Mouse (Mus musculus) activated CD4-positive, CD25-positive, alpha-beta regulatory T cell, adult 4 months (primary cell): Measurements from ENCODE around the gene Tcfl5. TPM values are rescaled to one million over a fixed set of nuclear protein-coding genes. Genes with fewer than 3 reads are reported as not detected.
A peak's percentile ranks its signal among the peaks of the same experiment; 100 is the strongest.

Experiments
- ATAC-seq: one replicate; pipeline ENCODE4 v1.8.0; 2017
- polyA plus RNA-seq, 2 experiments: library from polyadenylated mRNA; unstranded; fragments of 100-300 nt; shearing (Covaris generic); gene quantifications; one replicate each; pipeline ENCODE4 v1.2.1; 2017

Tcfl5 gene
- polyA plus RNA-seq = not detected

GRCm38 (mm10) chr2:180642555-180643260 lies at the start of gene Tcfl5:
Gene Tcfl5, minus strand, starts transcription at chr2:180642708.
- no peak for ATAC-seq

DNA sequence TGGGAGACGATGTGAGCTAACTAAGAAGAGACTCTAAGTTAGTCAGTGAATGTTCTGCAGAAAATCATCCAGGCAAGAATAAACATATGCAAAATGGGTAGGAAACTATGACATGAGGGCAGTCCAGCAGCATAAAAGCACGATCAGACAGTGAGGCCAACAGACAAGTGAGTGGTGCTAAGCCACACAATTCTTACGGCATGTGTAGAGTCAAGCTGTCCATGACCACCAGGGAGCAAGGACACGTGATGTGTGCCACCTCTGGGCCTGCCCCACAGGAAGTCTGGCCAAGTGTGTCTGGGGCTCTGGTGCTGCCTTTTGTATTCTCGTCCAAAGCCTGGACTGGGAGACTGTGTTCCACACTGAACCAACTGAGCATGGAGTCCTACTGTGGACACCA lies 47.3 kb upstream of the Tcfl5 start:
- ATAC-seq = no peak

GRCm38 (mm10) chr2:180684031-180684430 lies 41.5 kb upstream of the Tcfl5 start:
- ATAC-seq = no peak

DNA sequence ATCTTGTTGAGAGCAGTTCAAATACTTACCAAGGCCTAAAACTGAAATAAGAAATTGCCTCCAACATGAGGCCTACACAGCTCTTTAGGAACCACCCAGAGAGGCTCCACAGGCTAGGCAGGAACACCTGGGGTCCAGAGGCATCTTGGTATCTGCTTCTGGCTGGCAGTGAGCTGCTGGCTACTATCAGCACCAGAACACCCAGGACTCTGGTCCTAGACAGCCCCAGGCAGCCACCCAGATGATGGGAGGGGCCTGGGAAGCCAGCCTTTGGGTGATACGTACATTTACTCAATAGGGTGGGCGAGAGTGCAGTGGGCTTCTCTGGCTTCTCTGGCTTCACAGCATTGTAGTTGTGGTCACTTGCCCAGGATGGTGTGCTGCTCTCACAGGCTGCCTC lies 41.0 kb upstream of the Tcfl5 start:
- ATAC-seq = no peak

GRCm38 (mm10) chr2:180681225-180681624 lies 38.7 kb upstream of the Tcfl5 start:
- ATAC-seq = no peak

GRCm38 (mm10) chr2:180678609-180679140 lies 36.2 kb upstream of the Tcfl5 start:
- peak; percentile 80 for ATAC-seq

- no peak for ATAC-seq
These were observed 34.2 kb upstream of the Tcfl5 start for GRCm38 (mm10) chr2:180676706-180677105.

DNA sequence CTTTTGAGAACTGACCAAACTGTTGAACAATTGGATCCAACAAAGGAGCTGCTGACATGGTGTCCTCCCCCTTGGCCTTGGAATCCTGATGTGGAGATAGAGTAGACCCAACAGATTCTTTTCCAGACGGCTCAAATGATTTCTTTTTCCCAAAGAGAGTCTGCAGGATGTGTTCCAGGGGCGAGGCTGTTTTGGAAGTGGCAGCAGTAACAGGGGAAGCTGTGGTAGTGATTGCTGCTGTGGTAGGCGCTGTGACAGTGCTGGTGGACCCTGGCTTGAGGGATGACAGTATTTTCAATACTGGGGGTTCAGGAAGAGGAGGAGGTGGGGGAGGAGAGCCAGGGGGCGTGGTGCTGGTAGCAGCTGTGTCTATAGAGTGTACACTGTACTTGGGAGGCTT lies 19.5 kb upstream of the Tcfl5 start:
- ATAC-seq = no peak

DNA sequence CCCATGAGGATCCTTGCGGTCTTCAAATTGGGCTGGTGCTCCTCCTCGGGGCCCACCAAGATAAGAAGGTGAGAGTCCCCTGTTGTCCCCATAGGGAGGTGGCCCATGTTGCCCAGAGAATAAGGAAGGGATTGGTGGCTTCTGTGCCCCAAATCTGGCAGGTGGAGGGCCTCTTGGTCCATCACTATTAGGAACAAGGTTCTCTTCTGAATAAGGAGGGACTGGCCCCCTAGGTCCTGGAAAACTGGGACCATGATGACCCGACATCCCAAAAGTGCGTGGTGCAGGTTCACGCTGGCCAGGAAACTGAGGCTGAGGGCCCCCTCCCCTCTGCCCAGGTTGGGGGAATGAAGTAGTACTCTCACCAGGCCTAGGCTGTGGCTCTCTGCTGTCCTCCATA lies 18.0 kb upstream of the Tcfl5 start:
- ATAC-seq = no peak

DNA sequence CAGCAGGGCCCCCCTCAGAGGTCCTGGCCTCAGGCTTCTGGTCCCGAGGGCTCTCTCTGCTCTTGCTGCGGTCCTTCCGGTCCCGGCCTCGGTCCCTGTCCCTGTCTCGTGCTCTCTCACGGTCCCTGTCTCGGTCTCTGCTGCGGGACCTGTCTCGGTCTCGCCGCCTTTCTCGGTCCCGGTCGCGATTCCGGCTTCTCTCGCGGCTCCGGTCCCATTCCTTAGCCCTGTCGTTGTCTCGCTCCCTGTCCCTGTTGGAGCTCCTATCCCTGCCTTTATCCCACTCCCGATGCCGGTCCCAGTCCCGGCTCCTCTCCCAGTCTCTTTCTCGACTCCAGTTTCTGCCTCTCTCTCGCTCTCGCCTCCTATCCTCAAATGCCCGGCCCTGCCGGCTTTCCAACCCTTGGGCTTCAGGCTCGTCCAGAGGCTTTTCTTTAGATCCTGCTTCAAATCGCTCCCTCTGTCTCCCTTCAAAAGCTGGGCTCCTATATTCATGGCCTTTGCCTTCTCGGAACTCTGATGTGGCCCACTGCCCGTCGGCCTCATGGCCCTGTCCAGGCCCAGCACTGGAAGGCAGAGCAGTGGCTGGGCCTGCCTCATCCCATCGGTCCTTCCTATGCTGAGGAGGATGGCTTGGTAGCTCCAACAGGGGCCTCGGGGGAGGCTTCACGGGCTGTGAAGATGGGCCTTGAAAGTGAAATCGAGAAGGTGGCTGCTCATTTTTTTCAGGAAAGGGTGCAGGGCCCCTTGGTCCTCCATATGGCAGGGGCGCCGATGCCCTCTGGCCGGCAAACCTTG lies 17.0 kb upstream of the Tcfl5 start:
- no peak for ATAC-seq

- ATAC-seq = no peak
These were observed 15.9 kb upstream of the Tcfl5 start for GRCm38 (mm10) chr2:180658381-180658780.

- ATAC-seq = peak; percentile 82
These were observed 15.0 kb upstream of the Tcfl5 start for GRCm38 (mm10) chr2:180657394-180658013.

DNA sequence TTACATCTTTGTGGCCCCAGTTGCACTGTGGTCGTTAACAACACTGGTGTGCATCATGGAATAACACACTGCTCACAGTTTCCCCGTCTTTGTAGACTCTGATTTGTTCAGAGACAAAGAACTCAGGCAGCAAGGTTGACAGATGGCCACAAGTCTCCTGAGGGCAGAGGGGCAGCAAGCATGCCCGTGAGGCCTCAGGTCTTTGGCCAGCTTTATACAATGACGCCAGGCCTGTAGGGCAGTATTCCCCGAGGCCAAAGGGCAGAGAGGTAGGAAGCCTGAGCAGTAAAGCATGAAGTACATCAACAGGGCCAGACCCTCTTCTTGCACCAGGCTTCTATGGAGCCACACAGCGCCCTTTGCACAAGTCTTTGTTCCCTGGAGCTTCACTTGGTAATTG lies 12.6 kb upstream of the Tcfl5 start:
- ATAC-seq = no peak

DNA sequence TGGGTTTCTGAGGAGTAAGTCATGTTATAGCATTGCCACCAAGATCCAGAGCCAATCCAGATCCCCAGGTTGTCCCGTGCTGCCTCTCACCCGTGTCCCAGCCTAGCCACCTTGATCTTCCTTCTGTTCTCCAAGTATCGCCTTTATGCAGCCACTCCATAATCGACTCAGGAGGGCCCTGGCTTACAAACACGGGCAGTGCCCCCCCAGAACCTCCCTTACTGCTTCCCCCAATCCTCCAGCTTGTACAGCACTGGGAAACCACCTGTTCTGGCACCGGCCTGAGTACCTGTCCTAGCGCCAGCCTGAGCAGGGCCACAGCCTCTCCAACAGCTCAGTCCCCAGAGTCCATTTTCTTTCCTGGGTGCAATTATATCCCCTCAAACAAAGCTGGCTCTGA lies 12.2 kb upstream of the Tcfl5 start:
- ATAC-seq = no peak

GRCm38 (mm10) chr2:180646841-180647240 lies 4.3 kb upstream of the Tcfl5 start:
- no peak for ATAC-seq

- no peak for ATAC-seq
These were observed 1.1 kb upstream of the Tcfl5 start for GRCm38 (mm10) chr2:180643626-180644025.

- no peak for ATAC-seq
These were observed 643 bp downstream of the Tcfl5 start for GRCm38 (mm10) chr2:180641576-180642554.

DNA sequence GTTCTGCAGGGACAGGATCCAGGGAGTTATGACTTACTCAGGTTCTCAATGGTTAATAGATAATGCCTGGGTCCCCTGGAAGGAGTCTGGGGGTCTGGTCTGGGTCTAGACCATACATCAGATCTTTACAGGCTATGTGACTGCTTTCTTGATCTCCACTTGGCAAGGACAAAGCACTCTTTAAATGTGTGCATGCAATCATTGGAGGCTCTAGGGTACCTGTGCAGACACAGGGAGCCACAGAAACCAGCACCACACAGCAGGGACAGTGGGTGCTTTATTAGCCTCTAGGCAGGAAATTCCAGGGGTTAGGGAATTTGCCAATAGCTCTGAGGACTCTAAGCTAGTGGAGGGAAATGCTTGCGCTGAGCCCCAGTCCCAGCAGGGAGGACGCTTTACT lies 30.6 kb downstream of the Tcfl5 start:
- ATAC-seq = no peak

GRCm38 (mm10) chr2:180610283-180610682 lies 32.2 kb downstream of the Tcfl5 start:
- no peak for ATAC-seq

DNA sequence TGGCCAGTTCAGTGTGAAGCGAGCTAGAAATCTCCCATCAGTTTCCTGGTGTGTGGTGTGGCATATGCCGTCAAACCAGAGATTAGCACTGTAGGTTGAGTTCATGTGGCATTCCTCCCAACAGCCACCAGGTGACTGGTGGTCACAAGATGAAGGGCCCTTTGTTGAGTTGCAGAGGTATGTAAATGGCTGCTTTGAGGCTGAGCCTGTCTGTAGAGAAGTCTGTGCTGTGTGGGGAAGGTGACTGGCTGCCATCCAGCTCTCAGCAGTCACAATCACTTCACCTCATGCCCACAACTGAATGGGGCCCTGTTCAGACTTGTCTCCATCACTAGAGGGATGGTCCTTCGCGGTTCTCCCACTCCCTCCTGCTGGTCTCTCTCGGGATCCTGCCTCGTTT lies 37.7 kb downstream of the Tcfl5 start:
- no peak for ATAC-seq

GRCm38 (mm10) chr2:180600569-180601021 lies 41.9 kb downstream of the Tcfl5 start:
- no peak for ATAC-seq

DNA sequence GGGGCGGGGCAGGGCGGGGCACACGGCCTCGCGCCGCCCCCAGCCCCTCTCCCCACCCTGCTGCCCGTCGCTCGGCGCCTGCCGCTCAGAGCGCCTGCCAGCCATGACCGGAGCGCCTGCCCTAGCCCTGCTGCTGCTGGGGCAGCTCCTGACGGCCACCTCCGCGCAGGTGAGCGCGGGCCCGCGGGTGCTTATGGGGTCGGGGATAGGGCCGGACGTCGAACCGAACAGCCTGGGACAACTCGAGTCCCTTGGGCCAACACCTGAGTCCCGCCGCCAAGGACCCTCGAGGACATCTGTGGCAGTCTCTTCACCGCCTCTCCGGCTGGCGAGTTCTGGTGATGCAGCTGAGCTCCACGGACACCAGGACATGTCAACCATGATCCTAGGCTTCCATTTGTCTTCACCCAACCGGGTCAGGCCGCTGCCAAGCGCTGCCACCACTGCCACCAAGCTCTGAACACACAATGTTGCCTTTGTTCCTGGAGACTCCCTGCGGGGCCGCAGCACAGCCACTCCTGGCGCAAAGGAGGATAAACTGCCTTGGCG lies 44.3 kb downstream of the Tcfl5 start:
- no peak for ATAC-seq
